Mouse (Mus musculus): ENCODE results near the gene Fgf12. TPM values are rescaled to one million over a fixed set of nuclear protein-coding genes. Genes with fewer than 3 reads are reported as not detected.

The Fgf12 gene
- polyA plus RNA-seq, 1 experiment from 2014 or later = 0.07 TPM

DNA sequence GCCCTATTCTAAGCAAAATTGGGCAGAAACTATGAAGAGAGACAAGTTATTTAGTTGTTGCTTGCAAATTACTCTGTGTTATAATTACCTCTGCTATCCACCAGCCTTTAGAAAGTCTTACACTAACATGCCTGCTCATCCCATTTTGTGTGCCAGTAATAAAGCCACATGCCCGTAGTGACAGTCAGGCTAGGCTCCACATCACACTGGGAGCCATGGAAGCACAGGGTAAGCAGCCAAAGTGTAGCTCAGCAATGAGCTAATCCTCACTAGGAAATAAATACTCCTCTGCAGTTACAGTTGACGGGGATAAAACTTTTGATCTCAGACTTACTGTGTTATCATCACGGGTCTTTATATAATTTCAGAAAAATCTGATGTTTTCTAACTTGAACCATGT, 298.0 kb downstream of the Fgf12 start:
- no peaks in the 10 kb centered on the region for H3K9me3 ChIP-seq (replicated peaks)
- no peaks in the 10 kb centered on the region for H3K27me3 ChIP-seq
- H3K9ac ChIP-seq = no peak overlapping the region
- no peaks in the 10 kb centered on the region for H3K4me1 ChIP-seq (replicated peaks)
- H3K4me3 ChIP-seq (replicated peaks) = no peak overlapping the region
- no peaks in the 10 kb centered on the region for H3K36me3 ChIP-seq (replicated peaks)
- H3K4me2 ChIP-seq = no peak overlapping the region
- 53% methylated on average over 3 of the region's 3 CpGs for WGBS (ENCODE audit: insufficient replicate concordance)
- no peak for ATAC-seq (ENCODE audit: insufficient read depth)
- no peak overlapping the region for H3K27ac ChIP-seq (replicated peaks)

DNA sequence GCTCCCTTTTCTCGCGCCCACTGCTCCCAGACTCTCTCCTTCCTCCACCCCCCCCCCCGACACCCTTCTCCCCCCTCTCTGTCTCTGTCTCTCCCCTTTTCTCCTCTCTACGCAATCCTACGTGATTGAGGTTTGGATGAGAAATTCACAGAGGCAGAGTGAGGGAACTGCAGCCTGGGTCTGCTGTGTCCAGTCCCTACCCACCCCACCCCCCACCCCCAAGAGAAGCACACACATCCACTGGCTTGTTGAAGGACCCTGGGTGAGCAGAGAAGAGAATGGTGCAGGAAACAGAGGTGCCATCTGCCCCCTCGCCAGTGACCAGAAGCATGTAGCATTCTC, 305.8 kb downstream of the Fgf12 start:
- Histone ChIP-seq H3K27ac (replicated peaks) (no peak overlapping the region), H3K9ac (no peak overlapping the region), H3K4me1 (replicated peaks) (no peaks in the 10 kb centered on the region), H3K36me3 (replicated peaks) (no peaks in the 10 kb centered on the region), H3K9me3 (replicated peaks) (no peaks in the 10 kb centered on the region), H3K4me3 (replicated peaks) (0 out of 2 replicates have a peak overlapping the region, but pooled peaks have one; percentile 40), H3K27me3 (peaks cover 63% of the 10 kb centered on the region), H3K4me2 (peak overlapping the region; percentile 65)
- ATAC-seq (ENCODE audit: insufficient read depth) = no peak
- 7% methylated on average over 4 of the region's 6 CpGs for WGBS (ENCODE audit: insufficient replicate concordance)

DNA sequence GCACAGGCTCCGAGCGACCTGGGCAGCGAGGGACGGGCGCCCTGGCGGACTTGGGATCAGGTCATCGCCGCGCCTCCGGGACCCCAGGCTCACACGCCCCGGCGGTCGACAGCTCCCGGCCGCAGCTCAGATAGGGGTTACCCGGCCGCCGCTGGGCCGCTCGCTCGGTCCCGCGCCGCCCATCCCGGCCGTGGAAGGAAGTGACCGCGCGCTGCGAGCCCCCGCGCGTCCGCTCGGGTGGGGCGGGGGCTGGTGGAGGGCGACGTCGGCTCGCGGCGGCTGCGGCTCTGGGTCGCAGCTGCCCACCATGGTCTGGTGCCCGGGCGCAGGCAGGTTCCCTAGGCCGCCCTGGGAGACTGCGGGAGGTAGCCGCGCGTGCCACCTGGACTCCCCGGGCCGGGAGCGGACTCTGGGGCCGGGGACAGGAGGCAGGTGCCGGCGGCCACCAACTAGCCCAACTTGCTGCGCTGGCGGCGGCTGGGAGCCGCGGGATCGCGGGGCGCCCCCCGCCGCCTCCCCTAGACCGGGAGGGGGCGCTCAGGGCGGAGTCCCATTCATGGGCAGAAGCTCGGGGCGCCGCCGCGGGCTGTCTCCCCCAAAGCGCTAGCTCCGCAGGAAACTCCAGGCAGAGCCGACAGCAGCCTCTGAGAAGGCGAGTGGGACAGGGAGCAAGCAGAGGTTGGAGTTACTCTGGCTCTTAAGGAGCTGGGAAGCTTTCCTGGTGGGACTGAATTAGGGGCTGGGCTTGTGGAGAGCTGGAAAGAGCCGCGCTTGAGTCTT, 306.3 kb downstream of the Fgf12 start:
- H3K36me3 ChIP-seq (replicated peaks) = no peaks in the 10 kb centered on the region
- WGBS (ENCODE audit: insufficient replicate concordance) = under 1% methylated on average over 66 of the region's 82 CpGs
- H3K9me3 ChIP-seq (replicated peaks) = no peaks in the 10 kb centered on the region
- peaks cover 63% of the 10 kb centered on the region for H3K27me3 ChIP-seq
- no peak overlapping the region for H3K27ac ChIP-seq (replicated peaks)
- no peak overlapping the region for H3K9ac ChIP-seq
- peak overlapping the region; percentile 65 for H3K4me2 ChIP-seq
- H3K4me3 ChIP-seq (replicated peaks) = peak overlapping the region; percentile 40
- H3K4me1 ChIP-seq (replicated peaks) = no peaks in the 10 kb centered on the region
- no peak for ATAC-seq (ENCODE audit: insufficient read depth)

DNA sequence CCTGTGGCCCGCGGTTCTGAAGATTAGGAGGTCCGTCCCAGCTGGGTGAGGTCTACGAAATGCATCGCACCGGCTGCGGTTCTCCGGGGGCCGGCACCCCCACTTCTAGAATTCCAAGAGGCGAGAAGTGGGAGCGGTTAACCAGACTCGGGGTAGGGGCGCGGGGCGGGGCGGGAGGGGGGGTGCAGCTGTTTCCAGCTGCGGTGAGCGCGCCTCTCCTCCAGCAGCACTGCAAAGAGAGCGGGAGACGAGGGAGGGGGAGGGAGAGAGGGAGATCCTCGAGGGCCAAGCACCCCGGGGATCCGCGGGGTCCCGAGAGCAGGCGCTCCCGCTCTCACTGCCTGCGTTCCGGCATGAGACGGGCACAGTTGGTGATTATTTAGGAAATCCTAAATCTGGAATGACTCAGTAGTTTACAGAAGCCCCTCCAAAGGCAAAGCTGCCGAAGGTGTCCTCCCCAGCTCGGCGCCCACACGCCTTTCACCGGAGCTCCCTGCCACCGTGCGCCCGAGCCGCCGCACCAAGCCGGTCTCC, 307.0 kb downstream of the Fgf12 start:
- Histone ChIP-seq H3K27me3 (peaks cover 63% of the 10 kb centered on the region), H3K4me3 (replicated peaks) (peak overlapping the region; percentile 40)
- 1% methylated on average over 38 of the region's 42 CpGs for WGBS (ENCODE audit: insufficient replicate concordance)

DNA sequence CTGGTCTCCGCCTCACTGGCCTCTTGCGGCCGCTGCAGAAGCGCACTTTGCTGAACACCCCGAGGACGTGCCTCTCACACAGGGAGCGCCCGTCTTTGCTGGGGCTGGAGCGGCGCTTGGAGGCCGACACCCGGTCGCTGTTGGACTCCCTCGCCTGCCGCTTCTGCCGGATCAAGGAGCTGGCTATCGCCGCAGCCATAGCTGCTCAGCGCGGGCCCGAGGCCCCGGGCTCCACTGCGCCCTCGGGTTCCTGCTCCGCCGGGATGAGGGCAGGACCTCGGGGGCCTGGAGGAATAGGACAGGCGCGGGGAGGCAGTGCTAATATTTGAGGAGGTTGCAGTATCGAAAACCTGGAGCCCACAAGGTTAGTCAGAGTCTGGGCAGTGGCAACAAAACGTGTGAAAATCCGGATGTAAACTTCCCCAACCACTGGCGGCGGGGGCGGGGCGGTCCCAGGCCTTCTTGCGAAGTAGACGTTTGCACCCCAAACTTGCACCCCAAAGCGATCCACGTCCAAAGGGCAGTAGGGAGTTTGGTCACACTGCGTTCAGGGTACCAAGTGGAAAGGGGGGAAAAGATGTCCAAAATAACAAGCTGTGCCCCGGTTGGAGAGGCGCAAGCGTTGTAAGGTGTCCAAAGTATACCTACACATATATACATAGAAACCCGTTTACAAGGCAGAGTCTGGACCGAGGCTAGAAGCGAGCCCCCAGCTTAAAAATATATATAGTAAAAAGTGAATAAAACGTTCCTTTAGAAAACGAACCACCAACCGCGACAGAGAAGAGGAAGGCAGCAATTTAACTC, 307.7 kb downstream of the Fgf12 start:
- Histone ChIP-seq H3K9me3 (replicated peaks) (no peaks in the 10 kb centered on the region), H3K27ac (replicated peaks) (no peak overlapping the region), H3K36me3 (replicated peaks) (no peaks in the 10 kb centered on the region), H3K4me3 (replicated peaks) (peak overlapping the region; percentile 40; the same call in 1 of the 2 replicates), H3K27me3 (peaks cover 63% of the 10 kb centered on the region), H3K4me1 (replicated peaks) (no peaks in the 10 kb centered on the region), H3K4me2 (peak overlapping the region; percentile 65), H3K9ac (no peak overlapping the region)
- under 1% methylated on average over 51 of the region's 51 CpGs for WGBS (ENCODE audit: insufficient replicate concordance)
- no peak for ATAC-seq (ENCODE audit: insufficient read depth)

More for the DNA sequence above, 307.0 kb downstream of the Fgf12 start:
- ATAC-seq (ENCODE audit: insufficient read depth) = no peak
- Histone ChIP-seq H3K4me2 (peak overlapping the region; percentile 65), H3K9me3 (replicated peaks) (no peaks in the 10 kb centered on the region), H3K4me1 (replicated peaks) (no peaks in the 10 kb centered on the region), H3K36me3 (replicated peaks) (no peaks in the 10 kb centered on the region), H3K9ac (no peak overlapping the region), H3K27ac (replicated peaks) (no peak overlapping the region)

DNA sequence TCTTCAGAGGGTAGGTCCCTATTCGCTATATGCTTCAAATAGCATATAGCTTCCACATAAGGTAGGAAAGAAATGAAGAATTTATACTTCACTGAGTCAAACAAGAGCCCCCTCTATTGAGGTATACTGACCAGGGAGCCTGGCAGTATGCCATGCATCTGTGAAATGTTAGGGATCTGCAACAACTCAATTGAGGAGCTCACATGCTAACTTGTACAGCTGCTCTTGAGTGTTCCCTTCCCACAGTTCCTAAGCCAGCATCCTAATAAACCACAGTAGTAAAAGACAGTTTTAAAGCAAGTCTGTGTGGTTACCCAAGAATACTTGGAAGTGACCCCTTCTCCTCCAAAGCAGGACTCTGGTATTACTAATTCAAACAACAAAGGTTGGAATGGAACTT, 331.3 kb downstream of the Fgf12 start:
- Histone ChIP-seq H3K9ac (no peak overlapping the region), H3K27me3 (no peaks in the 10 kb centered on the region), H3K4me2 (no peak overlapping the region), H3K36me3 (replicated peaks) (no peaks in the 10 kb centered on the region), H3K9me3 (replicated peaks) (no peaks in the 10 kb centered on the region), H3K4me1 (replicated peaks) (no peaks in the 10 kb centered on the region), H3K4me3 (replicated peaks) (no peak overlapping the region), H3K27ac (replicated peaks) (no peak overlapping the region)
- WGBS (ENCODE audit: insufficient replicate concordance) = 48% methylated on average over 1 of the region's 1 CpGs
- no peak for ATAC-seq (ENCODE audit: insufficient read depth)

DNA sequence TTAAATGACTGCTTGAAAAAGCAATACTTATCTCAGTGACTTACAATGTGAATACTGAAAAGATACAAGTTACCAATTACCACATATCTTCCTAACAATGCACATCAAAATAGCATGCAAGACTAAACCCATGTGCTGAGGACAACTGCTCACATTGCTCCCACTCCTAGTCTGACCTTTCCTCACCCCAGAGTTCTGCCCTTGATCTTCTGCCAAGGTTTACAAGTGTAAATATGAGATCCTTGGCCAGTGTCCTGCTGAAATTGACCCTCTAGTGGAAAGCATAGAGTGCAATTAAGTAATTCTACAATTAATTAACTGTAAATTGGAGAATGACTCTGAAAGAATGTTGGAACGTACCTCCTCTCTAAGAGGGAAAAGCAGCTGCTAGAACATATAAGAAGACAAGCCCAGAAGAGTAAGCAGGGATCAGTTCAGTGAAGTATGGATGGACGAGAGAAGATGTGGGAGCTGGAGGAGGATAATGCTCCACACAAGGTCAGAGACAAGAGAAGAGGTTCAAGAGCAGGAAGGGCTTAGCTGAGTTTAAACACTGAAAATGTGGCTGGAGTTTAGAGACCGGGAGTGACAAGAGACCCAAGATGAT, 333.1 kb downstream of the Fgf12 start:
- Histone ChIP-seq H3K9ac (no peak overlapping the region), H3K9me3 (replicated peaks) (no peaks in the 10 kb centered on the region), H3K4me1 (replicated peaks) (no peaks in the 10 kb centered on the region), H3K27ac (replicated peaks) (no peak overlapping the region), H3K4me2 (no peak overlapping the region), H3K27me3 (no peaks in the 10 kb centered on the region), H3K4me3 (replicated peaks) (no peak overlapping the region), H3K36me3 (replicated peaks) (no peaks in the 10 kb centered on the region)
- ATAC-seq (ENCODE audit: insufficient read depth) = no peak
- 50% methylated on average over 3 of the region's 3 CpGs for WGBS (ENCODE audit: insufficient replicate concordance)

DNA sequence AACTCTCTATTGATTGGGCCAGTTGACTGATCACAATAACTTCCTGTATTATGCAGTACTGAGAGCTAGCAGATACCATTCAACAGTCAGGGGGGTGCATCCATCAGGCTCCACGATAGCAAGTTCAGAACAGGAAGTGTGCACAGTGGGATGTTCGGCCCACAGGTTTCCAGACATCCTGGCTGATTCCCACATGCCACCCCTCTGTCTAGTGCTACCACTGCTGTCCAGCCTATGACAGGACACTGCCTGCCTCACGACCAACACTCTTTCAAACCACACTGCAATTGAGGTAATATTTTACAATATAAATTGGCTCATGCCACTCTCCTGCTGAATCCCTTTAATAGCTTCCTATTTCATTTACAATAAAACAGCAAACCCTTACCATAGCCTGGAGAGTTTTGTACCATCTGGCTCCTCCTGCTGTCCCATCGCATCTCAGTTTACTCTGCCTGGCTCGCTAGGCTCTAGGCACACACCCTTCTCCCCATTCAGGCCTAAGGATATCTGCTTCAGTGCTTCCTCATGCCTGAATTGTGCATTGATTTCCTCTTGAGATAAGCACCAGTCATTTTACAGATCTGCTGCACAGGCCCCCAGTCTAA, 341.6 kb downstream of the Fgf12 start:
- no peaks in the 10 kb centered on the region for H3K27me3 ChIP-seq
- H3K36me3 ChIP-seq (replicated peaks) = no peaks in the 10 kb centered on the region
- H3K9ac ChIP-seq = no peak overlapping the region

DNA sequence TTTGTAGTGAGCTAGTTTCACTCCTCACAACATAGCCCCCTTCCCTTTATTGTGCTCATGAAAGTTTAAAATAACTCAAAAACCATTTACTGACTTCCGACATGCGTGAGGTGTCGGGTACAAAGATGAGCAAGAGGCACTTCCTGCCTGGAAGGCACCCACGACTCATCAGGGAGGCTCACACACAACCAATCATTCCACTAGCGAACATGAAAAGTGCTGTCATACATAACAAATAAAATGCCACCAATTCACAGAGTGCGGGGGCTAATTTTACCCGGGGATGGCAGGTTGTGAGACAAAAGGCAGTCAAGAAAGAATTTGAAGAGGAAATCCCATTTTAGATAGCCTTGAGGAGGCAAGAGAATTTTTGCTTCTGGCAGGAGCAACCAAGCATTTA, 344.6 kb downstream of the Fgf12 start:
- 58% methylated on average over 7 of the region's 7 CpGs for WGBS (ENCODE audit: insufficient replicate concordance)

More for the DNA sequence above, 341.6 kb downstream of the Fgf12 start:
- no peak overlapping the region for H3K4me2 ChIP-seq
- H3K4me3 ChIP-seq (replicated peaks) = no peak overlapping the region
- no peaks in the 10 kb centered on the region for H3K4me1 ChIP-seq (replicated peaks)
- no peak for ATAC-seq (ENCODE audit: insufficient read depth)
- 46% methylated on average over 5 of the region's 5 CpGs for WGBS (ENCODE audit: insufficient replicate concordance)
- H3K27ac ChIP-seq (replicated peaks) = no peak overlapping the region
- no peaks in the 10 kb centered on the region for H3K9me3 ChIP-seq (replicated peaks)

DNA sequence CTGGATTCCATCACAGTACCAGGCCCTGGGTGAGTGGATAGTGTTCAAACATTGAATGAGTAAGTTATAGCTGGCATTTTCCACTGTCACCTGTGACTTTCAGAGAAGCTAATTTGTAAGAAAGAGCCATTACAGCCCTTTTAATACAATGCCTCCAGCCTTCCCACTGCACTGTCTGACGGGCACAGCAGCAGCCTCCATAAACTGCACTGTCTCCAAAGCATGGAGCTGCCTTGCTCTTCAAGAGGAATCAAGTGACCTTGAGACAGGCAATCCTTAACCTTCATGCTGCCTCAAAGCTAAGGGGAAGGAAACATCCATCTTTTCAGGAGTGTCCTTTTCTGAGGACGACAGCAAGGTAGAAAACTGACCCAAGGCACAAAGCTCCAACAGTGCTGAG, 345.0 kb downstream of the Fgf12 start:
- 39% methylated on average over 2 of the region's 2 CpGs for WGBS (ENCODE audit: insufficient replicate concordance)
- H3K4me3 ChIP-seq (replicated peaks) = no peak overlapping the region
- H3K9me3 ChIP-seq (replicated peaks) = no peaks in the 10 kb centered on the region
- H3K27me3 ChIP-seq = no peaks in the 10 kb centered on the region
- H3K27ac ChIP-seq (replicated peaks) = no peak overlapping the region
- no peak overlapping the region for H3K4me2 ChIP-seq
- no peaks in the 10 kb centered on the region for H3K36me3 ChIP-seq (replicated peaks)
- H3K9ac ChIP-seq = no peak overlapping the region
- ATAC-seq (ENCODE audit: insufficient read depth) = no peak
- H3K4me1 ChIP-seq (replicated peaks) = no peaks in the 10 kb centered on the region

More for the DNA sequence above, 344.6 kb downstream of the Fgf12 start:
- Histone ChIP-seq H3K9ac (no peak overlapping the region), H3K4me3 (replicated peaks) (no peak overlapping the region), H3K4me1 (replicated peaks) (no peaks in the 10 kb centered on the region), H3K27ac (replicated peaks) (no peak overlapping the region), H3K27me3 (no peaks in the 10 kb centered on the region), H3K4me2 (no peak overlapping the region), H3K36me3 (replicated peaks) (no peaks in the 10 kb centered on the region), H3K9me3 (replicated peaks) (no peaks in the 10 kb centered on the region)
- ATAC-seq (ENCODE audit: insufficient read depth) = no peak

DNA sequence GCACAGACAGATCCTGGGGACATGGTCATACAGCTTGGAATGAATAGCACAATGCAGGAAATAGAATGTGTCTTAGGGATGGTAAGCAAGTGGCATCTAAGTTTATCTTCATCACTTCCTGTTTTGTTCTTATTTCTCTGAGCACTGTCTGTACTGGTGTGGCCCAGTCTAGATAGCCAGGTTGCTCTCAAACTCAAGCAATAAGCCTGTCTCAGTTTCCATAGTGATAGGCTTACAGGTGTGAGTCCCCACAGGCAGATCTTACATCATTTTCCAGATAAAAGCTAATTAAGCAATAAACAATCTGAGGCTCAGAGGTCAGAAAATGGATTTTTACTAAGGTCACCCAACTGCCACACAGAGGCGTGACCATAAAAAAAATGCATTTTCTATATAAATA, 348.7 kb downstream of the Fgf12 start:
- Histone ChIP-seq H3K27me3 (no peaks in the 10 kb centered on the region), H3K4me3 (replicated peaks) (no peak overlapping the region), H3K4me1 (replicated peaks) (no peaks in the 10 kb centered on the region), H3K4me2 (no peak overlapping the region), H3K27ac (replicated peaks) (no peak overlapping the region), H3K9ac (no peak overlapping the region), H3K9me3 (replicated peaks) (no peaks in the 10 kb centered on the region), H3K36me3 (replicated peaks) (no peaks in the 10 kb centered on the region)
- ATAC-seq (ENCODE audit: insufficient read depth) = no peak
- WGBS (ENCODE audit: insufficient replicate concordance) = 60% methylated on average over 1 of the region's 1 CpGs

Data from liver, embryonic 15.5 days (tissue).